Mouse (Mus musculus) brown adipose tissue, adult 24 weeks (tissue): ENCODE measurements around the gene Tm9sf2. TPM values are rescaled to one million over a fixed set of nuclear protein-coding genes. Genes with fewer than 3 reads are reported as not detected.
"Not testable (repeated sequence)": the region's sequence is repeated elsewhere in the genome, so short reads cannot be mapped to it uniquely, and the experiment has no call there.

Experiments used
- H3K27ac ChIP-seq: fragments of 200-500 bp; replicated peaks from 2 replicates; pipeline ENCODE4 v1.5.1; 2012; ENCODE audit warnings: low read depth, mild to moderate bottlenecking, low read length
- H3K4me1 ChIP-seq: fragments of 200-500 bp; 2 replicates; pipeline ENCODE4 v1.6.1; 2012; ENCODE audit warnings: low read length, mixed read lengths; ENCODE audit not compliant: control insufficient read depth, insufficient read depth, insufficient read length
- H3K4me3 ChIP-seq: fragments of 200-500 bp; 2 replicates; pipeline ENCODE4 v1.5.1; 2012; ENCODE audit warnings: low read depth, mild to moderate bottlenecking, low read length, moderate library complexity; ENCODE audit not compliant: insufficient read depth
- polyA plus RNA-seq: library from polyadenylated mRNA; stranded (reverse); fragments of >200 nt; gene quantifications from 2 replicates; pipeline ENCODE4 v1.2.4, GENCODE M21; 2012; ENCODE audit not compliant: missing spikeins, insufficient read depth, insufficient read length

Gene Tm9sf2
- polyA plus RNA-seq, 1 experiment = 47.6 TPM

GRCm38 (mm10) chr14:122077017-122077416, 29.8 kb upstream of the Tm9sf2 start:
- H3K4me1 ChIP-seq = no peaks in the 10 kb centered on the region; the same call in 1 of the 2 replicates
- H3K4me3 ChIP-seq = no peak overlapping the region
- H3K27ac ChIP-seq = no peak overlapping the region

GRCm38 (mm10) chr14:122079428-122079827, 27.4 kb upstream of the Tm9sf2 start:
- Histone ChIP-seq H3K4me1 (no peaks in the 10 kb centered on the region; the same call in 1 of the 2 replicates), H3K4me3 (no peak overlapping the region), H3K27ac (no peak overlapping the region)

GRCm38 (mm10) chr14:122079921-122080320, 26.9 kb upstream of the Tm9sf2 start:
- Histone ChIP-seq H3K4me1 (no peaks in the 10 kb centered on the region; the same call in 1 of the 2 replicates), H3K27ac (no peak overlapping the region), H3K4me3 (no peak overlapping the region)

- Histone ChIP-seq H3K4me1 (no peaks in the 10 kb centered on the region; the same call in 1 of the 2 replicates), H3K4me3 (no peak overlapping the region), H3K27ac (no peak overlapping the region)
Measured at GRCm38 (mm10) chr14:122081308-122081707, 25.5 kb upstream of the Tm9sf2 start.

- H3K4me1 ChIP-seq = no peaks in the 10 kb centered on the region; the same call in 1 of the 2 replicates
- no peak overlapping the region for H3K4me3 ChIP-seq
- no peak overlapping the region for H3K27ac ChIP-seq
Measured at GRCm38 (mm10) chr14:122083499-122083898, 23.3 kb upstream of the Tm9sf2 start.

- Histone ChIP-seq H3K4me3 (no peak overlapping the region), H3K27ac (no peak overlapping the region), H3K4me1 (no peaks in the 10 kb centered on the region)
Measured at GRCm38 (mm10) chr14:122087956-122088355, 18.9 kb upstream of the Tm9sf2 start.

- Histone ChIP-seq H3K27ac (no peak overlapping the region), H3K4me3 (no peak overlapping the region), H3K4me1 (no peaks in the 10 kb centered on the region)
Measured at GRCm38 (mm10) chr14:122092363-122092762, 14.5 kb upstream of the Tm9sf2 start.

- no peaks in the 10 kb centered on the region for H3K4me1 ChIP-seq
- no peak overlapping the region for H3K27ac ChIP-seq
- no peak overlapping the region for H3K4me3 ChIP-seq
Measured at GRCm38 (mm10) chr14:122096331-122096730, 10.5 kb upstream of the Tm9sf2 start.

- H3K27ac ChIP-seq = no peak overlapping the region
- H3K4me3 ChIP-seq = no peak overlapping the region
- H3K4me1 ChIP-seq = no peaks in the 10 kb centered on the region
Measured at GRCm38 (mm10) chr14:122099584-122099983, 7.3 kb upstream of the Tm9sf2 start.

- H3K27ac ChIP-seq, H3K4me1 ChIP-seq, H3K4me3 ChIP-seq: not testable (repeated sequence)
Measured at GRCm38 (mm10) chr14:122101890-122102289, 4.9 kb upstream of the Tm9sf2 start.

GRCm38 (mm10) chr14:122104881-122105280, 2.0 kb upstream of the Tm9sf2 start:
- peak overlapping the region; percentile 93 for H3K27ac ChIP-seq

GRCm38 (mm10) chr14:122105391-122106285, 1.2 kb upstream of the Tm9sf2 start:
- H3K4me3 ChIP-seq = peak overlapping the region; percentile 68
- H3K27ac ChIP-seq = peak overlapping the region; percentile 93
- H3K4me1 ChIP-seq = peaks cover 9% of the 10 kb centered on the region

More at GRCm38 (mm10) chr14:122104881-122105280, 2.0 kb upstream of the Tm9sf2 start:
- peak overlapping the region; percentile 68 for H3K4me3 ChIP-seq
- peaks cover 9% of the 10 kb centered on the region for H3K4me1 ChIP-seq

- Histone ChIP-seq H3K4me1 (peaks cover 9% of the 10 kb centered on the region), H3K27ac (peak overlapping the region; percentile 68), H3K4me3 (peak overlapping the region; percentile 77)
Measured at GRCm38 (mm10) chr14:122107481-122108214, 810 bp downstream of the Tm9sf2 start.

GRCm38 (mm10) chr14:122111681-122112080, 4.8 kb downstream of the Tm9sf2 start:
- Histone ChIP-seq H3K4me1 (peaks cover 2% of the 10 kb centered on the region; the same call in 1 of the 2 replicates), H3K27ac (no peak overlapping the region), H3K4me3 (no peak overlapping the region)

GRCm38 (mm10) chr14:122112311-122112710, 5.5 kb downstream of the Tm9sf2 start:
- Histone ChIP-seq H3K27ac (no peak overlapping the region), H3K4me3 (no peak overlapping the region), H3K4me1 (peaks cover 2% of the 10 kb centered on the region; the same call in 1 of the 2 replicates)
